Mouse (Mus musculus): ENCODE measurements around the gene Sec62. TPM values are rescaled to one million over a fixed set of nuclear protein-coding genes. Genes with fewer than 3 reads are reported as not detected.

The Sec62 gene
- 90.4 and 95.6 TPM in 2 replicates for polyA plus RNA-seq (2014; fragmentation: Nextera tagmentation; extraction: Ambion mirVana)

DNA sequence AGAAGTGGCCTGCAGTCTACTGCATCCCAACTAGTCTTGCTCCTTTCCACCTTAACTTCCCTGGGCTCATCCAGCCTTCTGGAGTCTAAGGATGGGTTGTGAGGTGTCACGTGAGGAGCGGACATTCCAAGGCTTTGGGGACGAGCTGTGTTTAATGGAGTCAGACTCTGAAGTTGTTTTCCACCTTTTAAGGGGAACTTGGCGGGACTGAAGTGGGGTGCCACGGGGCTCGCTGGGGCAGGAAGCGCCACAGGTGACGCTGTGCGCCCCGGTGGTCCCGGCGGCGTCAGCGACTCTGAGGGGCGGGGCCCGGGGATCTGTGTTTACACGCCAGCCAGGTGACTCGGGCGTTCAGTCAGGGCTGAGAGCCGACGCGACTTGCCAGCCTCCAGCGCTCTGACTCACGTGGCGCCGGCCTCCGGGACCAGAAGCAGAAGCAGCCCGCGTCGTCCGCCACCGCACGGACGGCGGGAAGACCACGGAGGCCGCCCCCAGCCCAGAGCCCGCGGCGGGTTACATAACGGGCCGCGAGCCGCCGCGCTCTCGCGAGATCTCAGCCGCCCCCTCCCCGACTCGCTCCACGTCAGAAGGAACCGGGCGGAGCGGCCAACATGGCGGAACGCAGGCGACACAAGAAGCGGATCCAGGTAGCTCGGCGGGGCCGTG is at the start of gene Sec62:
TSS of gene Sec62 (plus strand) at position 139 of the 666 bp plus-strand sequence.
- ATAC-seq (ENCODE audit: low FRiP score) (peak; percentile 99), DNase-seq (ENCODE audit: low spot score) (peak; percentile 94)
- Histone ChIP-seq H3K4me1 (replicated peaks; ENCODE audit: control insufficient read depth, insufficient read depth, low read length) (peaks cover 11% of the 10 kb centered on the region; the same call in 1 of the 2 replicates), H3K27me3 (ENCODE audit: control insufficient read depth, insufficient read depth, low read length) (no peaks in the 10 kb centered on the region), H3K9me3 (ENCODE audit: control insufficient read depth, low read length) (no peaks in the 10 kb centered on the region), H3K9ac (peak within 1 kb of the TSS; percentile 96), H3K4me3 (replicated peaks; ENCODE audit: low read length) (peak within 1 kb of the TSS; percentile 89), H3K36me3 (replicated peaks; ENCODE audit: control insufficient read depth, insufficient read depth) (no peaks in the 10 kb centered on the region), H3K27ac (peak within 1 kb of the TSS; percentile 97), H3K4me2 (replicated peaks) (peak within 1 kb of the TSS; percentile 85)
- under 1% methylated on average over 54 of the region's 62 CpGs for WGBS

DNA sequence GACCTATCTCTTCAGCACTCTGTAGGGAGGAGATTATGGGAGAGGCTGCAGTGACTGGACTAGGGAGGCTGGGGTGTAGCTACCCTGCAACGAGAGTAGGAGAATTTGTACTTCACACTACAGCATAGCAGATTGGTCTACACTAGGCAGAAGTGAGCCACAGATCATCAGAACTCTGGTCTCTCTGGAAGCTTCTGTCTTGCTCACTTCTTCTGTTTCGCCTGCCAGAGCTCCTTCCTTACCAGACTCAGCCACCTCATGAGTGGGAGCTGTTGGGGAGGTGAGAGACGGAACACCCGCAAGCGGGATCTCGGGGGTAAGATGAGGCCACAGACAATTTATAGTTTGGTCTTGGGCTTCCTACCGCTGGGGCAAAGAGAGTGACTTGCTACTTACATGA is 49.8 kb upstream of the Sec62 start:
- DNase-seq (ENCODE audit: low spot score) (no peak), ATAC-seq (ENCODE audit: low FRiP score) (no peak)
- WGBS: 92% methylated on average over 7 of the region's 7 CpGs

DNA sequence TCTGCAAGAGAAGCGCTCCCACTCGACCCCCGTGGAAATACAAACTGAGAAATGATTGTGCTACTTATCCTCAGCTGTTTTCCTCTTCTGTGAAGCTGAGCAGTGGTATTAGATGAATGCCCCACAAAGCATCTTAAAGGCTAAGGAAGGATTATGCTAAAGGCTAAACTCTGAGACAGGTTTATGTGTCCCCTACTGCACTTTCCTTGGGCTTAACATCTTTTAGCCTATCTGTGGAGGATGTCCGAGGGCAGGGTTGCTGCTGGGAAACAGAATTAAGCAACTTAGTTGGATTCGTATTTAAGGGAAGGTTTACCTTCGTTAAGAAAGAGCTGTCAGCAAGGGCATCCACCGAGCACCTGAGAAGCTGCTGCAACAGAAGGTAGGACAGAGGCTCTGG is 46.7 kb upstream of the Sec62 start, which contains the start of gene Samd7:
TSS of gene Samd7 (plus strand) at position 288 of the 400 bp plus-strand sequence.
- Histone ChIP-seq H3K9ac (no peak within 1 kb of the TSS), H3K36me3 (replicated peaks; ENCODE audit: control insufficient read depth, insufficient read depth) (no peaks in the 10 kb centered on the region), H3K27me3 (ENCODE audit: control insufficient read depth, insufficient read depth, low read length) (no peaks in the 10 kb centered on the region), H3K27ac (no peak within 1 kb of the TSS), H3K4me2 (replicated peaks) (no peak within 1 kb of the TSS), H3K4me1 (replicated peaks; ENCODE audit: control insufficient read depth, insufficient read depth, low read length) (no peaks in the 10 kb centered on the region), H3K9me3 (ENCODE audit: control insufficient read depth, low read length) (peaks cover 10% of the 10 kb centered on the region; the same call in 1 of the 2 replicates), H3K4me3 (replicated peaks; ENCODE audit: low read length) (no peak within 1 kb of the TSS)
- WGBS: 86% methylated on average over 7 of the region's 7 CpGs
- no peak for ATAC-seq (ENCODE audit: low FRiP score)
- DNase-seq (ENCODE audit: low spot score): no peak

More for the DNA sequence above, 49.8 kb upstream of the Sec62 start:
- no peak overlapping the region for H3K4me2 ChIP-seq (replicated peaks)
- H3K9me3 ChIP-seq (ENCODE audit: control insufficient read depth, low read length): peaks cover 10% of the 10 kb centered on the region; the same call in 1 of the 2 replicates
- H3K36me3 ChIP-seq (replicated peaks; ENCODE audit: control insufficient read depth, insufficient read depth): no peaks in the 10 kb centered on the region
- no peak overlapping the region for H3K9ac ChIP-seq
- no peaks in the 10 kb centered on the region; the same call in 1 of the 2 replicates for H3K4me1 ChIP-seq (replicated peaks; ENCODE audit: control insufficient read depth, insufficient read depth, low read length)
- no peaks in the 10 kb centered on the region for H3K27me3 ChIP-seq (ENCODE audit: control insufficient read depth, insufficient read depth, low read length)
- no peak overlapping the region for H3K4me3 ChIP-seq (replicated peaks; ENCODE audit: low read length)
- H3K27ac ChIP-seq: no peak overlapping the region

DNA sequence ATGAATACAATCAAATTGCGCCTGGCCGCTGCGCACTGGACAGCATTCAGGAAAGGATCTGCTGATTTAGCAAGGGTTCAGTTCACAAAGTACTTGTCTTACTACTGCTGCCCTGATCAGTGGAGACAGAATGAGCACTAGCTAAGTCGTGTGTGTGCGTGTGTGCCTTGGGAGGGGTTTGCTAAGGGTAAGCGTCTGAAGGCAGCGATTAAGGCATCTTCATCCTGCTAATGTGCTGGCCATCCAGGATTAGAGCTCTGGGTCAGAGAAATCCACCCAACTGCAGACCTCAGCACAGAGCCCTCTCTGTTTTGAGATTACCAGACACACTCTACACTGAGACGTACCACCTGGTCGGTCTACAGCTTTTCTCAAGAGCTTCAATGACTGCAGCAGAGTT is 44.4 kb upstream of the Sec62 start:
- DNase-seq (ENCODE audit: low spot score): no peak

DNA sequence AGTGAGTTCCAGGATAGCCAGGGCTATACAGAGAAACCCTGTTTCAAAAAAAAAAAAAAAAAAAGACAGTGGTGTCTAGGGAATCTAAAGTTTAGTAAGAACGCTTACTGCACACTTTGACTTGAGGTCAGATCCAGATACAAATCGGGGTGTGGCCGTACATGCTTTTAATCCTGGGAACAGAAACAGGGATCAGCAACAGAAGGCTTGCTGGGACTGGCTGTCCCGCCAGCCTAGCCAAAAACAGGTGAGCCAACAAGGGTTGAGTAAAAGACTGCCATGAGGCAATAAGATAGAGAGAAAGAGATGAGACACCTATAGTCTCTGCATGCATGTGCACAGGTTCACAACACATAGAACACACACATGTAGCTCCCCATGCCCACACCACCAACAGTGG is 38.0 kb upstream of the Sec62 start:
- H3K4me2 ChIP-seq (replicated peaks): no peak overlapping the region
- no peaks in the 10 kb centered on the region for H3K27me3 ChIP-seq (ENCODE audit: control insufficient read depth, insufficient read depth, low read length)
- DNase-seq (ENCODE audit: low spot score) (no peak), ATAC-seq (ENCODE audit: low FRiP score) (no peak)
- H3K9me3 ChIP-seq (ENCODE audit: control insufficient read depth, low read length): no peaks in the 10 kb centered on the region
- no peak overlapping the region for H3K9ac ChIP-seq
- H3K27ac ChIP-seq: no peak overlapping the region
- no peak overlapping the region for H3K4me3 ChIP-seq (replicated peaks; ENCODE audit: low read length)
- no peaks in the 10 kb centered on the region for H3K4me1 ChIP-seq (replicated peaks; ENCODE audit: control insufficient read depth, insufficient read depth, low read length)
- 96% methylated on average over 4 of the region's 4 CpGs for WGBS
- H3K36me3 ChIP-seq (replicated peaks; ENCODE audit: control insufficient read depth, insufficient read depth): no peaks in the 10 kb centered on the region

More for the DNA sequence above, 44.4 kb upstream of the Sec62 start:
- H3K27ac ChIP-seq: no peak overlapping the region
- no peaks in the 10 kb centered on the region for H3K27me3 ChIP-seq (ENCODE audit: control insufficient read depth, insufficient read depth, low read length)
- H3K4me2 ChIP-seq (replicated peaks): no peak overlapping the region
- peaks cover 10% of the 10 kb centered on the region; the same call in 1 of the 2 replicates for H3K9me3 ChIP-seq (ENCODE audit: control insufficient read depth, low read length)
- 97% methylated on average over 9 of the region's 9 CpGs for WGBS
- H3K4me1 ChIP-seq (replicated peaks; ENCODE audit: control insufficient read depth, insufficient read depth, low read length): no peaks in the 10 kb centered on the region
- no peak overlapping the region for H3K9ac ChIP-seq
- no peak for ATAC-seq (ENCODE audit: low FRiP score)
- no peak overlapping the region for H3K4me3 ChIP-seq (replicated peaks; ENCODE audit: low read length)
- H3K36me3 ChIP-seq (replicated peaks; ENCODE audit: control insufficient read depth, insufficient read depth): no peaks in the 10 kb centered on the region

DNA sequence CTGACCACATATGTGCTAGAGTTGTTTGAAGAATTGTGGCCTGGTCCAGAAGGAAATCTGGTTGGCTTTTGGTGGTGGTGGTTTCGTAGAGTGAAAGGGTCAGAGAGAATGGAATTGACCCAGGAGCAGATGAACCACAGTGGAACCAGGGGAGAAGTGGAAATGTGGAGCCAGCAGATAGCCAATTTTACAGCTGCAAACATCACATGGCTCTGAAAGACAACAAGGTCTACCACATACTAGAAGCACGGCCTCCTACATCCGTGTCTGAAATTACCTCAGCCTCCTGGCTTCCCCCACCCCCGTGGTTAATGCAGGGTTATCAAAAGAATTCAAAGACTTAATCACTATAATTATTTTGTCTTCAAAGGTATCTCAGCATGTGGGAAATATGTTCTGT is 27.8 kb upstream of the Sec62 start:
- Histone ChIP-seq H3K36me3 (replicated peaks; ENCODE audit: control insufficient read depth, insufficient read depth) (no peaks in the 10 kb centered on the region), H3K27ac (no peak overlapping the region), H3K4me2 (replicated peaks) (no peak overlapping the region), H3K9me3 (ENCODE audit: control insufficient read depth, low read length) (no peaks in the 10 kb centered on the region), H3K4me3 (replicated peaks; ENCODE audit: low read length) (no peak overlapping the region), H3K4me1 (replicated peaks; ENCODE audit: control insufficient read depth, insufficient read depth, low read length) (no peaks in the 10 kb centered on the region), H3K27me3 (ENCODE audit: control insufficient read depth, insufficient read depth, low read length) (no peaks in the 10 kb centered on the region), H3K9ac (no peak overlapping the region)
- 96% methylated on average over 4 of the region's 4 CpGs for WGBS
- no peak for DNase-seq (ENCODE audit: low spot score)
- no peak for ATAC-seq (ENCODE audit: low FRiP score)

DNA sequence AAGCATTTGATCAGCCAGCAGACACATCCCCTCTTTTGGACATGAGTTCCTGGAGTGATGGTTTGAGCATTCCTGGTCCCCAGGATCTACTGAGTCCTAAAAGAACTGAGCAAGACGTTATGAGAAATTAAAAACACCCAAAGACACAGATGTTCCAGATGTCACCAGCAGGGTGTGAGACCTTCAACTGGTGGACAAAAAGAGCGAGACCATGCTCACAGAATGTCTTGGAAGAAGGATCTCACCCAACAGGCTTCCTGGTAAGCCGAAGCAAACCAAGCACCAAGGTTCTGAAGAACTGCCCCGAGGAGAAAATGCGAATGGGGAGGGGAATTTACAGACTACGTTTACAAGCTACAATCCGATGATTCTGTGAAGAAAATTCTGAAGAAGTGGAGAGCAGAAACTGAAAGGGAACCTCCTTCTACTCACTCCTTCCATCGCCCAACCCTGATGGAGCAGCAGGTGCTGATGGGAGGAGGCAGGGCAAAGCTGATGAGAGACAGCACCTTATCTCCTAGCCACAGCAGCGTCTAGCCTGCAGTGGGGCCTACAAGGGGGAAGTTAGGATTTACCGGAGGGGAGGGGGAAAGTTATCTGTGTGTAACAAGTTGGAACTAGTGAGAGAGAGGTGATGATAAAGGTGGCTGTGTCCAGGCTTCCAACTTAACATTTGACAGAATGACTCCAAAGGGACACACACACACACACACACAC is 27.2 kb upstream of the Sec62 start:
- WGBS: 85% methylated on average over 10 of the region's 10 CpGs
- Histone ChIP-seq H3K9me3 (ENCODE audit: control insufficient read depth, low read length) (no peaks in the 10 kb centered on the region), H3K36me3 (replicated peaks; ENCODE audit: control insufficient read depth, insufficient read depth) (no peaks in the 10 kb centered on the region), H3K27me3 (ENCODE audit: control insufficient read depth, insufficient read depth, low read length) (no peaks in the 10 kb centered on the region), H3K4me2 (replicated peaks) (no peak overlapping the region), H3K27ac (no peak overlapping the region), H3K4me3 (replicated peaks; ENCODE audit: low read length) (no peak overlapping the region), H3K9ac (no peak overlapping the region), H3K4me1 (replicated peaks; ENCODE audit: control insufficient read depth, insufficient read depth, low read length) (no peaks in the 10 kb centered on the region)
- DNase-seq (ENCODE audit: low spot score) (no peak), ATAC-seq (ENCODE audit: low FRiP score) (no peak)

DNA sequence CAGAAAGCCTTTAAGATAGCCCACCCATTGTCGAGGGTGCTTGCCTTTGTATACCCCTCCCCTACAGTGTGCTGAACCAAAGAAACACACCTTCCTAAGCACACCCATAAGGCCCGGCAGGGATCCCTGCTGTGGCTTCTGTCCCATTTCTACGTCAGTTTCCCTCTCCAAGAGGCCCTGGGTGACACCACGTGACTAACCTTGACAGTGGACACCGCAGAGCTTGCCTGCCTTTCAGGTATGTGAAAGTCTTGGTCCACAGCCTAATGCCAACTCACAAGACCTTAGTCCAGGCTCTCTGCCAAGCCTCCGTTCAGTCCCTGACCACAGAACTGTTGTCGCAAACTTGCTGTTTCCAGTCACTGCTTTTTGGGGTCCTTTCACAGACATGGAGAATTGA is 26.5 kb upstream of the Sec62 start:
- Histone ChIP-seq H3K9ac (no peak overlapping the region), H3K36me3 (replicated peaks; ENCODE audit: control insufficient read depth, insufficient read depth) (no peaks in the 10 kb centered on the region), H3K27me3 (ENCODE audit: control insufficient read depth, insufficient read depth, low read length) (no peaks in the 10 kb centered on the region), H3K4me3 (replicated peaks; ENCODE audit: low read length) (no peak overlapping the region), H3K27ac (no peak overlapping the region), H3K4me1 (replicated peaks; ENCODE audit: control insufficient read depth, insufficient read depth, low read length) (no peaks in the 10 kb centered on the region), H3K9me3 (ENCODE audit: control insufficient read depth, low read length) (no peaks in the 10 kb centered on the region), H3K4me2 (replicated peaks) (no peak overlapping the region)
- DNase-seq (ENCODE audit: low spot score): no peak
- no peak for ATAC-seq (ENCODE audit: low FRiP score)
- 84% methylated on average over 7 of the region's 7 CpGs for WGBS

DNA sequence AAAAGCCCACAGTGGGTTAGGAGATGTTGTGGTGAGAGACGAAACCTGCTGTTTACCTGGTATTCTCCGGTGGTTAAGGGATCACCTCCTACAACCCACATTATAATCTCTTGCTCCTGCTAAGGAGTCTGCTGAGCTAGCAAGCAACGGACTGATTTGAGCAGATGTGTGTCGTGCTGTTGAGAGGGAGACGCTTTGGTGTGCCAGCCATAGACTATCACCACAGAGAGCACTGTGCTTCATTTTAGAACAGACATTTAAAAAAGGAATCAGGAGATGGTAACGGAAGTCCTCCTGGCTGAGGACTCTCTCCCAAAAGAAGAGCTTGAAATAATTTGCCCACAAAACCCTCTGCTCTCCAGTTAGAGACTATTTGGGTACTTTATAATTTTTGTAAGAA is 25.4 kb upstream of the Sec62 start:
- Histone ChIP-seq H3K27me3 (ENCODE audit: control insufficient read depth, insufficient read depth, low read length) (no peaks in the 10 kb centered on the region), H3K4me2 (replicated peaks) (no peak overlapping the region), H3K27ac (no peak overlapping the region), H3K4me3 (replicated peaks; ENCODE audit: low read length) (no peak overlapping the region), H3K36me3 (replicated peaks; ENCODE audit: control insufficient read depth, insufficient read depth) (no peaks in the 10 kb centered on the region), H3K4me1 (replicated peaks; ENCODE audit: control insufficient read depth, insufficient read depth, low read length) (no peaks in the 10 kb centered on the region), H3K9me3 (ENCODE audit: control insufficient read depth, low read length) (no peaks in the 10 kb centered on the region), H3K9ac (no peak overlapping the region)
- DNase-seq (ENCODE audit: low spot score) (no peak), ATAC-seq (ENCODE audit: low FRiP score) (no peak)
- 88% methylated on average over 6 of the region's 6 CpGs for WGBS

Measured in hindbrain, embryonic 14.5 days (tissue).